Mouse (Mus musculus) brain, embryonic 14.5 days (tissue): ENCODE measurements around the gene Zfp385c.

Source experiments
- CTCF ChIP-seq: fragments of 200-500 bp; IDR thresholded peaks from 2 replicates; pipeline ENCODE4 v1.5.1; 2012; ENCODE audit warnings: inconsistent platforms, mild to moderate bottlenecking, moderate library complexity, borderline replicate concordance; ENCODE audit not compliant: insufficient read depth, insufficient read length; ENCODE audit errors: extremely low read depth
- POLR2A ChIP-seq: fragments of 200-500 bp; IDR thresholded peaks from 2 replicates; pipeline ENCODE4 v1.6.1; 2012; ENCODE audit warnings: mild to moderate bottlenecking, inconsistent platforms, borderline replicate concordance; ENCODE audit not compliant: poor library complexity, insufficient read depth, insufficient read length, severe bottlenecking; ENCODE audit errors: extremely low read depth

DNA sequence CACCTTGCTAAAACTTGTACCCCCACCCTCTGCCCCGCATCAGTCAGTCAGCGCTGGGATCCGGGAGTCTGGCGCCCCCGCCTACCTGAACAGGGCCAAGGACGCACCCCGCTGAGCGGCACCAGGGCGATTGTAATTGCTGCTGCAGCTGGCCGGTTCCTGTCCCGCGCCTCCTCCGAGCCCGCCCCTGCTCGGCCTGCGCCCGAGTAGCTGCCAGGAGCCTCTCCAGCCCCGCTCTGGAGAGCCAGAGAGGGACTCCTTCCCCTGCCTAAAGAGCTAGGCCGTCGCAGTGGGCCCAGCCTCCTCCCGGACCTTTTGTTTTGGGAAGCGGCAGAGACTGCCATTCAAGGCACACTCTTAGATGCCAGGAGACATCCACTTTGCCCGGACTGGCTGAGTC is 19.1 kb downstream of the Zfp385c start:
- TF ChIP-seq CTCF (no peak), POLR2A (no peak)
